Mouse (Mus musculus): ENCODE results near the gene Zfp362. TPM values are rescaled to one million over a fixed set of nuclear protein-coding genes. Genes with fewer than 3 reads are reported as not detected.
A peak's percentile ranks its signal among the peaks of the same experiment; 100 is the strongest.

The Zfp362 gene
- polyA plus RNA-seq, 3 experiments from 2014 or later = 6.0 to 10.3 (median 8.4) TPM

- peak; percentile 16 for ATAC-seq
Observed at GRCm38 (mm10) chr4:128727721-128728430, 78.0 kb downstream of the Zfp362 start.

DNA sequence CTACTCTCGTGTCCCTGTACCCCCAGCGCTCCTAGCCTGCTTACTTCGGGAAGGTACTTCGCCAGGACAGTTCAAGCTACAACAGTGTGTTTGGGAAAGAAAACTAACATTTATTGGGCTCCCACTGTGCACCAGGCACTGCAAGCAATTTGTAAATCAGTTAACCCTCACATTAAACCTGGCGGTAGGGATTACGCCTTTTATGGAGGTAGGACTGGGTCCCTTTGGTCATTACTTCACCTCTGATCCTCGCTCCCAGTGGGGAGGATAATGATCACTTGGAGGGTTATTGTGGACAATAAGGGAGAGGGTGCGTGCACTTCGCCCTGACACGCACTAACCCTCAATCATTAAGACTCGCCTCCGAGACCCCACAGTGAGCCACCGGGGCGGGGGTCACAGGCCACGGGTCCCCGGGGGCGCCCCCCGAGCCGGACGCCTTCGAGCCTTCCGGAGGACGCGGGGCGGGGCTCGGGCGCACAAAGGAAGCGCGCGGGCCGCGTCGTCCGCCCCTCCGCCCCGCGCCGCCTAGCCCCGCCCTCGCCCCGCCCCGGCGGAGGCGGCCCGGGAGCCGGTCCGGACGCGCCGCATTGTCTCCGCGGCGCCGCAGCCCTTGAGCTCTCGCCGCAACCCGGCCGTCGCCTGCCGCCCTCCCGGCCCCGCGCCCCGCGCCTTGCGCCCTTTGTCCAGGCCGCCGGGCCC lies 78.7 kb downstream of the Zfp362 start:
- peak; percentile 71 for ATAC-seq

- no peak for ATAC-seq
Observed at GRCm38 (mm10) chr4:128724059-128724458, 81.8 kb downstream of the Zfp362 start.

GRCm38 (mm10) chr4:128723431-128723830 lies 82.4 kb downstream of the Zfp362 start:
- ATAC-seq = no peak

Other genes with a start within 250 kb of the Zfp362 start
- gene Zscan20, start 195.9 kb downstream of the Zfp362 start, polyA plus RNA-seq (2017; shearing (Covaris generic)) = 1 to 10 TPM; 2.9 to 3.9 (median 3.0) TPM
- gene Tlr12, start 187.4 kb downstream of the Zfp362 start, polyA plus RNA-seq (2017; shearing (Covaris generic)) = under 1 TPM; 0.31 to 0.92 (median 0.38) TPM
- gene Phc2, start 151.3 kb downstream of the Zfp362 start, polyA plus RNA-seq (2017; shearing (Covaris generic)) = 10 to 100 TPM in 2 of 3 experiments, 1 to 10 TPM in 1; 9.9 to 16.1 (median 15.0) TPM
- under 1 TPM in 2 of 3 experiments, not detected in 1; 0.16 to 0.38 TPM for gene A3galt2, start 50.7 kb downstream of the Zfp362 start, polyA plus RNA-seq (2017; shearing (Covaris generic))
- 1 to 10 TPM in 2 of 3 experiments, under 1 TPM in 1; 0.98 to 1.8 (median 1.5) TPM for gene Trim62, start 77.5 kb upstream of the Zfp362 start, polyA plus RNA-seq (2017; shearing (Covaris generic))
- under 1 TPM in 1 of 3 experiments, not detected in 2; 0.19 TPM for gene Azin2, start 156.4 kb upstream of the Zfp362 start, polyA plus RNA-seq (2017; shearing (Covaris generic))
- gene Ak2, start 185.9 kb upstream of the Zfp362 start, polyA plus RNA-seq (2017; shearing (Covaris generic)) = 100 to 1,000 TPM in 1 of 3 experiments, 10 to 100 TPM in 2; 70.4 to 117 (median 80.5) TPM